Mouse (Mus musculus) midbrain, embryonic 12.5 days (tissue): Measurements from ENCODE around the gene 1600014C23Rik. TPM values are rescaled to one million over a fixed set of nuclear protein-coding genes. Genes with fewer than 3 reads are reported as not detected.

Experiments
- ATAC-seq: fragments of 200-750 bp; cut with Nextera tagmentation; 2 replicates; pipeline ENCODE4 v1.8.0; 2017; ENCODE audit warnings: low read depth, moderate TSS enrichment, moderate library complexity; ENCODE audit not compliant: low FRiP score
- H3K27ac ChIP-seq: fragments of 300-500 bp; sonication (generic); replicated peaks from 2 replicates; pipeline ENCODE4 v1.5.1; 2016; ENCODE audit warnings: mild to moderate bottlenecking
- H3K27me3 ChIP-seq: fragments of 300-500 bp; sonication (generic); 2 replicates; pipeline ENCODE4 v1.6.1; 2016; ENCODE audit warnings: mild to moderate bottlenecking
- H3K36me3 ChIP-seq: fragments of 300-500 bp; sonication (generic); 2 replicates; pipeline ENCODE4 v1.6.1; 2016
- H3K4me1 ChIP-seq: fragments of 300-500 bp; sonication (generic); 2 replicates; pipeline ENCODE4 v1.6.1; 2016
- H3K4me2 ChIP-seq: fragments of 300-500 bp; sonication (generic); replicated peaks from 2 replicates; pipeline ENCODE4 v1.6.1; 2016; ENCODE audit warnings: mild to moderate bottlenecking, moderate library complexity
- H3K4me3 ChIP-seq: fragments of 300-500 bp; sonication (generic); 2 replicates; pipeline ENCODE4 v1.5.1; 2016; ENCODE audit warnings: mild to moderate bottlenecking
- H3K9ac ChIP-seq: fragments of 300-500 bp; sonication (generic); replicated peaks from 2 replicates; pipeline ENCODE4 v1.6.1; 2016; ENCODE audit warnings: mild to moderate bottlenecking, moderate library complexity
- H3K9me3 ChIP-seq: fragments of 300-500 bp; sonication (generic); 2 replicates; pipeline ENCODE4 v1.6.1; 2016; ENCODE audit warnings: mild to moderate bottlenecking
- WGBS: fragments of 180-500 bp; shearing (Covaris S2); methylation state at CpG from one replicate; pipeline ENCODE4 v1.1.7; 2016; 5-methylcytosine and 5-hydroxymethylcytosine counted together
- polyA plus RNA-seq: library from polyadenylated mRNA; unstranded; fragments of >200 nt; fragmentation: Nextera tagmentation; extraction: Ambion mirVana; gene quantifications from 2 replicates; pipeline ENCODE4 v1.2.1, GENCODE M21; 2016

1600014C23Rik gene
- polyA plus RNA-seq, 1 experiment from 2014 or later = not detected

GRCm38 (mm10) chr17:45711525-45711924, 22.1 kb downstream of the 1600014C23Rik start:
- Histone ChIP-seq H3K9me3 (no peaks in the 10 kb centered on the region), H3K4me1 (no peaks in the 10 kb centered on the region), H3K36me3 (no peaks in the 10 kb centered on the region), H3K4me3 (no peak overlapping the region), H3K27ac (no peak overlapping the region), H3K9ac (no peak overlapping the region), H3K27me3 (no peaks in the 10 kb centered on the region), H3K4me2 (no peak overlapping the region)
- 76% methylated on average over 3 of the region's 3 CpGs for WGBS
- ATAC-seq = no peak

DNA sequence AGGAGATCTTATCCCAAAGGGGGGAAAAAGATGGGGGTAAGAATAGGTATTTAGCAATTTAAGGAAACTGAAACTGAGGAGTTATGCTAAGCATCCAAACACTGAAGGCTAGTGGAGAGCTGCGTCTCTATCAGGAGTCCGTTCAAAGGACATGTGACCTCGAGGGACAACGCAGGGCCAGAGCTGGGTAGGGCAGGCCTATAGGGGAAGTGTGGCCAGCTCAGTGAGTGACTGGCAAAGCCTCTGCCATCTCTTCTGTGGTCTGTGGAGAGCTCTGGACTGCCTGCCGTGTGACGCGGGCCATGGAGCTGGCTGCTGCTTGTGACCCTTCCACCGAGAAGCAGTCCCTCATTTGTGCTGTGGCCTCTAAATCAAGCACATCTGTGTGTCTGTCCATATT, 23.2 kb downstream of the 1600014C23Rik start:
- Histone ChIP-seq H3K27ac (no peak overlapping the region), H3K9me3 (no peaks in the 10 kb centered on the region), H3K4me2 (no peak overlapping the region), H3K4me3 (no peak overlapping the region), H3K9ac (no peak overlapping the region), H3K36me3 (no peaks in the 10 kb centered on the region), H3K27me3 (no peaks in the 10 kb centered on the region), H3K4me1 (no peaks in the 10 kb centered on the region)
- ATAC-seq = no peak
- 81% methylated on average over 8 of the region's 8 CpGs for WGBS

DNA sequence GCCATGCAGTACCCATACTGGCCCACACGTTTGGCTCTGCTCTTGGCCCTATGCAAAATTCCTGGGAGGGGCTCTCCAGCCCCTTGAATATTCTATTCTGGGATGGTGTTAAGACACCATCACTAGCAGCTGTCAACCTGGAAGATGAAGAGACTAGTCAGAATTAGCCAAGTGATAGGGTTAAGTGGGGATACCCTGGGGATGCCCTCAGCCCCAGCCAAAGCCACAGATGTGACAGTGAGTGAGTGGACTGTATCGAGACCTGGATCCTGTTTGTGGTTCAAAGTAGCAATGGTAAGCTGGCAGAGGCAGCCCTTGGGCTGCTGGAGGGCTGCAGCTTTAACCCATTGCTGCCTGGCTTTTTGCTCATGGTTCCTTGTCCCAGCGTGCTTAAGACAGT, 23.8 kb downstream of the 1600014C23Rik start:
- Histone ChIP-seq H3K36me3 (no peaks in the 10 kb centered on the region), H3K4me1 (no peaks in the 10 kb centered on the region), H3K9ac (no peak overlapping the region), H3K9me3 (no peaks in the 10 kb centered on the region), H3K27me3 (no peaks in the 10 kb centered on the region), H3K27ac (no peak overlapping the region), H3K4me2 (no peak overlapping the region), H3K4me3 (no peak overlapping the region)
- no peak for ATAC-seq
- 52% methylated on average over 3 of the region's 3 CpGs for WGBS

GRCm38 (mm10) chr17:45708179-45708578, 25.5 kb downstream of the 1600014C23Rik start:
- no peak for ATAC-seq
- no peaks in the 10 kb centered on the region for H3K4me1 ChIP-seq

GRCm38 (mm10) chr17:45707376-45707775, 26.3 kb downstream of the 1600014C23Rik start:
- Histone ChIP-seq H3K4me2 (no peak overlapping the region), H3K36me3 (no peaks in the 10 kb centered on the region), H3K9me3 (no peaks in the 10 kb centered on the region), H3K27ac (no peak overlapping the region), H3K4me3 (no peak overlapping the region), H3K9ac (no peak overlapping the region), H3K27me3 (no peaks in the 10 kb centered on the region), H3K4me1 (no peaks in the 10 kb centered on the region)
- WGBS = 46% methylated on average over 3 of the region's 3 CpGs
- ATAC-seq = no peak

More at GRCm38 (mm10) chr17:45708179-45708578, 25.5 kb downstream of the 1600014C23Rik start:
- Histone ChIP-seq H3K9ac (no peak overlapping the region), H3K27ac (no peak overlapping the region), H3K36me3 (no peaks in the 10 kb centered on the region), H3K27me3 (no peaks in the 10 kb centered on the region), H3K4me2 (no peak overlapping the region), H3K9me3 (no peaks in the 10 kb centered on the region), H3K4me3 (no peak overlapping the region)
- WGBS = 86% methylated on average over 8 of the region's 8 CpGs

DNA sequence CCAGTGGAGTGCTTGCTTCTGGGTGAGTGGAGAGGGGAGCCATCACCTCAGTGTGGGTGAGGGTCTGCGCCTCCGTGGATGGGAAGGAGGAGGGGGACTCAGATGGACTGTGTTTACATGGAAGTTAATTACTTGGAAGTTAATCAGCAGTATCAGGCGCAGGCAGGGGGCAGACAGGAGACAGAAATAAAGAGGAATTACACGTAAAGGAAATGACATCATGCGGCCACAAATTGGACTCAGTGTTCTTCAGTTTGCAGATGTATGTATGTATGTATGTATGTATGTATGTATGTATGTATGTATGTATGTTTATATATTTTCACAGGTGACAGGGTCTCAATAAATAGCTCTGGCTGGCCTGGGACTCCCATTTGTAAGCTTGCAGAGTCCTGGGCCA, 26.8 kb downstream of the 1600014C23Rik start:
- no peak for ATAC-seq
- Histone ChIP-seq H3K9ac (no peak overlapping the region), H3K36me3 (no peaks in the 10 kb centered on the region), H3K27ac (no peak overlapping the region), H3K4me3 (no peak overlapping the region), H3K27me3 (no peaks in the 10 kb centered on the region), H3K9me3 (no peaks in the 10 kb centered on the region), H3K4me2 (no peak overlapping the region), H3K4me1 (no peaks in the 10 kb centered on the region)
- 88% methylated on average over 5 of the region's 5 CpGs for WGBS

DNA sequence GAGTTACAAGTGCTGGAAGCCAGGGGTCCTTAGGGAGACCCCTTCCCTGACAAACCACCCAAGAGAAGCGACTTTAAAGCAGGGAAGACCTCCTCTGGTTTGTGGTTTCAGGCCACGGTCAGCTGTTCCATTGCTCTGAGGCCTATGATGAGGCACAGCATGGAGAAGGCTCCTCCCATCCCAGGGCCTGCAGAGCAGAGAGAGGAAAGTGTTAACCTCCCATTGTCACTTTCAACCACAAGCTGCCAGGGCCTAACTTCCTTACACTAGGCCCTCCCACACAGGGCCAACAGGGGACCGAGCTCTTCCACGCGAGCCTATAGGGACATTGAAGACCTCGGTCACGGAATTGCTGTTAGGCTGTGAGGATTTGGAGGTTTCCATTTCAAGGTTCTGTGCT, 30.5 kb downstream of the 1600014C23Rik start:
- no peak overlapping the region for H3K9ac ChIP-seq
- no peak overlapping the region for H3K27ac ChIP-seq
- no peaks in the 10 kb centered on the region for H3K27me3 ChIP-seq
- no peak for ATAC-seq
- no peaks in the 10 kb centered on the region for H3K9me3 ChIP-seq
- 68% methylated on average over 7 of the region's 7 CpGs for WGBS
- H3K36me3 ChIP-seq = peaks cover 7% of the 10 kb centered on the region
- no peak overlapping the region for H3K4me2 ChIP-seq
- peaks cover 19% of the 10 kb centered on the region for H3K4me1 ChIP-seq
- H3K4me3 ChIP-seq = no peak overlapping the region

DNA sequence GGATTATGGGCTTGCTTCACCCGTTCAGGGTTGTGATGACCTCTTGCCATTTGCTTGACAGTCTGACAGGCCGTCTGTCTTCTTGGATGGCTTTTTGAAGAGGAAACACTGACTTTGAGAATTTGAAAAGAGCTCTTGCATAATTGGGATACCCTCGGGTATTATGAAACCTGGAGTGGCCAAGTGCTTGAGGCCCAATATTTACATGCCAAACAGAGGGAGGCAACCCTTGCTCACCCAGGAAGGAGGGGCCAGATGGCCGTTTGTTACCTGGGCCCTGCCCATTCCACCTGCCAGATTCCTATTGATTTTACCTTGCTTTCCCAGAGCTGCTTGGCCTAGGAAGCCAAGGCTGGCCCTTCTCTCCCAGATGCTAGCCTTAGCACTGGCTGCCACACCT, 31.4 kb downstream of the 1600014C23Rik start:
- peaks cover 19% of the 10 kb centered on the region for H3K4me1 ChIP-seq
- 57% methylated on average over 4 of the region's 4 CpGs for WGBS
- H3K4me2 ChIP-seq = no peak overlapping the region
- no peak for ATAC-seq
- H3K4me3 ChIP-seq = no peak overlapping the region
- no peak overlapping the region for H3K9ac ChIP-seq
- peaks cover 11% of the 10 kb centered on the region for H3K36me3 ChIP-seq
- H3K9me3 ChIP-seq = no peaks in the 10 kb centered on the region
- H3K27me3 ChIP-seq = no peaks in the 10 kb centered on the region
- H3K27ac ChIP-seq = no peak overlapping the region

DNA sequence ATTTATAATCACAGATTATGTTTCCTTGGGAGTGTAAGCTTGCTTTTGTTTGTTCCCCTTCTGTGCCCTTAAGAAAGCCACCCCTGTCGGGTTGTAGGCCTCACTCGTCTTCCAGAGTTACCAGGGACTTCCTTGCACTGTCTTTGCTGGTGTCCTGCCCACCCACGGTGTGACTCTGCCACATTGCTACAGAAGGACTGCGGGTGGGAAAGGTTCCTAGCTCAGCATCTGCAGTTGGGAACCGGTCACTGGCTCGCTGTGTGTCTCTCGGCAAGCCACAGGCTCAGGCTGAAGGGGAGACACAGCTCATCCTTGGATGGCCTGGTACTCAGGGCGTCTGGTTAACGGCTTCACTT, 32.4 kb downstream of the 1600014C23Rik start:
- no peak overlapping the region for H3K4me2 ChIP-seq
- 62% methylated on average over 9 of the region's 9 CpGs for WGBS
- 0 out of 2 replicates have a peak overlapping the region, but pooled peaks have one; percentile 35 for H3K27ac ChIP-seq
- ATAC-seq = no peak
- H3K27me3 ChIP-seq = no peaks in the 10 kb centered on the region
- no peaks in the 10 kb centered on the region for H3K9me3 ChIP-seq
- H3K4me1 ChIP-seq = peaks cover 19% of the 10 kb centered on the region
- H3K36me3 ChIP-seq = peaks cover 19% of the 10 kb centered on the region
- H3K9ac ChIP-seq = no peak overlapping the region
- H3K4me3 ChIP-seq = no peak overlapping the region

DNA sequence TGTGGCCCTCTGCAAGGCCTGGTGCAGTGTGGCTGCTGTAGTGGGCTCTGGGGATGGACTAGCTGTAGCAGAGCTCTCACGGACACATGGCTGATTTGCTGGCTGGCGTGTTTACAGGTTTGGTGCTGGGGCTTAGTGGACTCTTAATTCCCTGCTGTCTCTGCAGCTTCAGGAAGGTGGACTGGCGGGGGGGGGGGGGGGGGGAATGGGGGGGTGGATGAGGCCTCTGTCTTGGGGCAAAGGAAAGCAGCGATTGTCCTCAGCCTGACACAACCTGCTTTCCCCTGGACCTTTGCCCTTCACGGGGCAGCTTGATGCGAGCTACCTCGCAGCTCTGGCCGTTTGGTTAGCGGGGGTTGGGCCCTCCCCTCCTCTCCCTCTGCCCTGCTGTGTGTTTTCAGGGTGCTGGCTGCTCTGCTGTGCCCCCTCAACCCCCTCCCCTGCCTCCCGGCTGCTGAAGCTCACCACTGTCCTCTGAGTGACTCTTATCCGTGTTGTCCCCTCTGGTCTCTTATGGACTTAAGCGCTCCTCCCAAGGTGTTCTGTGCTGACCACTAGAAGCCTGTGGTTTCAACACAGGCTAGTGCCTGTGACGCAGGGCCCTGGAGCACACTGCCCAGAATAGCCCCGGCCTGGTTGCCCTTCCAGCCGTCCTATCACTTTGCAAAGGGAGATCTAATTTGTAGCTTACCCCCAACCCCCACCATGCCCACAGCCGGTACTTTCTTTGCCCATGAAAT, 33.0 kb downstream of the 1600014C23Rik start:
- ATAC-seq = no peak
- Histone ChIP-seq H3K27me3 (no peaks in the 10 kb centered on the region), H3K9ac (no peak overlapping the region), H3K36me3 (peaks cover 19% of the 10 kb centered on the region), H3K27ac (0 out of 2 replicates have a peak overlapping the region, but pooled peaks have one; percentile 35), H3K4me2 (no peak overlapping the region), H3K9me3 (no peaks in the 10 kb centered on the region), H3K4me1 (peaks cover 19% of the 10 kb centered on the region), H3K4me3 (no peak overlapping the region)
- WGBS = 49% methylated on average over 9 of the region's 16 CpGs

DNA sequence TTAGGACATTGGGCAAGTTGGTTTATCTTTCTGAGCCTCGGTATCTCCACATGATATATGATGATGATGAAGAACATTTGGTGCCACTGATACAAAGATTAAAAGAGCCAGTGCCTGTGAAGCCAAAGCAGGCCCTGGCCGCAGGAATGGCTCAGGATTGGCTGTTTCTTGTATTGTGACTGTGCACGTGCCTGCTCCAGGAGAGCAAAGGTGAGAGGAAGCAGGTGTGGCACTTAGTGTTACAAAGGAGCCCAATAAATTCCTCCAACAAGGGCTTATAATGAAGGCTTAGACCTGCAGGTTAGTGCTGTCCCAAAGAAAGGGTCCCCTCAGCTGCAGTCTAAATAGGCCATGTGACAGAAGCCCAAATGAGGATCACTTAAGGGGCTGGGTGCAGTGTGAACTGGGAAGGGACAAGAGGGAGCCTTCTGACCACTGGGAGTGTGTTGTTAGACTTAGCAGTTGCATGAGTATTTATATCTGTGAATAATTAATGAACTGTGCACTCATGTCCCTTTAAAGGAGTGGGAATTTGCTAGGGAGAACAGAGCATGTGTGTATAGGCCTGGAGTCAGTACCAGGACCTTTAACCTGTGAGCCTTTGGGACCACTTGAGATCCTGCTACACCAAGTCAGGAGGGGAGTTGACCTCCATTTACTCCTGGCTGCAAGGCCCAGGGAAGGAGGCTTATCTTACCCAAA, 34.5 kb downstream of the 1600014C23Rik start:
- H3K4me1 ChIP-seq = peaks cover 19% of the 10 kb centered on the region
- H3K4me3 ChIP-seq = no peak overlapping the region
- H3K27me3 ChIP-seq = no peaks in the 10 kb centered on the region
- H3K27ac ChIP-seq = no peak overlapping the region
- WGBS = 88% methylated on average over 3 of the region's 3 CpGs
- H3K36me3 ChIP-seq = peaks cover 19% of the 10 kb centered on the region
- no peak overlapping the region for H3K4me2 ChIP-seq
- ATAC-seq = no peak
- H3K9ac ChIP-seq = no peak overlapping the region
- no peaks in the 10 kb centered on the region for H3K9me3 ChIP-seq

DNA sequence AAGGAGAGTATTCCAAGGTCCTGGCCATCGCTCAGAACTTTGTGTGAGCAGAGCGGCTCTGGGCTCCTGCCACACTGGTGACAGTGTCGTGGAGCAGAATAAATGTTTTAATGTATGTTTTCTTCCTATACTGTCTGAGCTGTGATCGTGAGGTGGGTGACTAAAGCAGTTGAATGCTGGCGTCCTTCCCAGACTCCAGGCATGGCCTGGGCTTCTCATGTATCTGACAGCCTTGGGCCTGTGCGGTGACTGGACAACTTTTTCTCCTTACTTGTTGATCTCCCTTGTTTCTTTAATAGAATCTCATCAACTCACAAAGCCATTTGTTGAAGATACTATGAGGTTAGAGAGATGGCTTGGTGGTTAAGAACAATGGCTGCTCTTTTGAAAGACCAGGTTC, 35.3 kb downstream of the 1600014C23Rik start:
- no peaks in the 10 kb centered on the region for H3K9me3 ChIP-seq
- peaks cover 23% of the 10 kb centered on the region for H3K4me1 ChIP-seq
- no peak overlapping the region for H3K4me2 ChIP-seq
- no peak for ATAC-seq
- 96% methylated on average over 6 of the region's 6 CpGs for WGBS
- peaks cover 19% of the 10 kb centered on the region for H3K36me3 ChIP-seq
- no peak overlapping the region for H3K4me3 ChIP-seq
- H3K9ac ChIP-seq = no peak overlapping the region
- H3K27ac ChIP-seq = no peak overlapping the region
- no peaks in the 10 kb centered on the region for H3K27me3 ChIP-seq
